Mouse (Mus musculus) MEL-GATA-1-ER (cell line): ENCODE results near the gene Adam26b.
"Not testable (repeated sequence)": the region's sequence is repeated elsewhere in the genome, so short reads cannot be mapped to it uniquely, and the experiment has no call there.

Experiments used
- DNase-seq: peaks from one replicate; pipeline ENCODE4 v3.0.0-alpha.2; 2012; ENCODE audit warnings: low read depth; ENCODE audit errors: extremely low read depth

The Adam26b gene

DNA sequence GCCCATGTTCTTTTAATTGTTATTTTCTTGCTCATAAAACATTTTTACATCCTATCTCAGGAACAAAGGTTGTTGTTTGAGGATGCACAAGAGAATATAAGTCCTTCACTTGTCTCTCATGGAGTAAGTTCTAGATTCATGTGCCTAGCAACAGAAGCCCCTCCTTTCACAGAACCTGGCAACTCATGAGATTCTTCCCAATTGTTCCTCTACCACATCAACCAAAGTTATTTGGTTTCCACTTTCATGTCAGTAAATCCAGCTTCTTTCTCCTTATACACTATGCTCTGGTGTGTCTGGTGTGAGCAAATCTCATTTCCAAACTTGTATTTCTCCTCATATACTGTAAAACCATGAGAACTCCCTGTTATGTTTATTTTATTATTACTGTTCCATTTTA lies at the start of gene Adam26b:
Gene Adam26b, minus strand, starts transcription at position 101 of the 400 bp plus-strand sequence.
- DNase-seq, result not testable (repeated sequence)

DNA sequence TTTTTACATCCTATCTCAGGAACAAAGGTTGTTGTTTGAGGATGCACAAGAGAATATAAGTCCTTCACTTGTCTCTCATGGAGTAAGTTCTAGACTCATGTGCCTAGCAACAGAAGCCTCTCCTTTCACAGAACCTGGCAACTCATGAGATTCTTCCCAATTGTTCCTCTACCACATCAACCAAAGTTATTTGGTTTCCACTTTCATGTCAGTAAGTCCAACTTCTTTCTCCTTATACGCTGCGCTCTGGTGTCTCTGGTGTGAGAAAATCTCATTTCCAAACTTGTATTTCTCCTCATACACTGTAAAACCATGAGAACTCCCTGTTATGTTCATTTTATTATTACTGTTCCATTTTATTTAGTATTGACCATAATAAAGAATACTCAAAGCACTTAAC lies 48.7 kb upstream of the Adam26b start, which contains the start of gene Adam26a:
Gene Adam26a, minus strand, starts transcription at position 101 of the 400 bp plus-strand sequence.
- not testable (repeated sequence) for DNase-seq
